Mouse (Mus musculus): ENCODE measurements around the gene Tenm4.

The Tenm4 gene

DNA sequence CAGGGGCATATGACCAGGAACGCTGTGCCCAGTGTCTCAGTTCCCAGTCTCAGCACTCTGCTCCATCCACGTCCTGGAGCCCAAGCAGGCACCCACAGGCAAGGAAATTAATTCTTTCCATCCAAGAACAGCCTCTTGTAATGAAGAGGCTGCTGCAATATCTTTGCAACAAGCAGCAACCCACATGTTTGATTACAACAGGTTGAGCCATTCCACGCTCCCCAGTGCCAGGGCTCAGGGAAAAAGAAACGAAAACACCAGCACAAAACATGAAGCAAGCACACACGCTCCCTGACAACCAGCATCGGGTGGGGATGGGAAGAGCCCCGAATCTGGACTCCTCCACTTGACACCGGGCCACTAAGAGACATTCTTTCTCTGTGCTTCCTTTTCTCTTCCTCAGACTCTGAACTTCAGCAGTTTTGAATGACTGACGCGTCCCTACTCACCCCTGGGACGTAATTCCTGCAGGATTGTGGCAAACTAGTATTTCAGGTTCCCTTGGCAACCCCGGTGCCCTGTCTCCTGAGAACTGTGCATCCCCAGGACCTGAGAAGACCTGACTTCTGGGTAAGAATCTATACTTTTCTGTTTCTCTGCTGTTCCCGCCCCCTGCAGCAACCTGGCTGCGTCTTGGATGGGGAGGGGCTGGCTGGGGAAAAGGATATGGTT is at the start of gene Tenm4:
Gene Tenm4, plus strand, starts transcription at position 323 of the 672 bp plus-strand sequence.
- DNase-seq (ENCODE audit: low read depth), result no peak

- no peak for DNase-seq (ENCODE audit: low read depth)
Measured at GRCm38 (mm10) chr7:96130763-96131162, 40.3 kb upstream of the Tenm4 start.

GRCm38 (mm10) chr7:96131175-96131574 is 39.9 kb upstream of the Tenm4 start:
- no peak for DNase-seq (ENCODE audit: low read depth)

DNA sequence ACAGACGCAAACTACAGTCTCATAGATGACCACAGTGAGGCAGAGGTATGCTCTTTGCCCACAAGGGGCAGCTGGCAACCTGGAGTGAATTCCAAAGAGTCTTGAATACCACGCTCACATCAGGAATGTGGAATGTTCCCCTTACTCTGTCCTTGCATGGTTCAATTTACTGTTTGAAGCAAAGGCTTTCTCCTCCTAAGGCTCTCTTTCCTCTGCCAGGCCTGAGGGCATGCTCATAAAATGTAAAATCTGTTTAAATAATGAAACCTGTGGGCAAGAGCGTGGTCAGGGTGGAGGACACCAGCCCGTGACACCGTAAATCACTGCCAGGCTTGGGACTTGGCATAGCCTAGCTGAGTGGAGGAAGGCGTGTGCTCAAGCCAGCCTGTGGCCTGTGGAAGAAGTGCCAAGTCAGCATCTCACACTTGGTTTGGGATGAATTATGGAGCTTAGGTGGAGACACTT is 34.5 kb upstream of the Tenm4 start:
- DNase-seq (ENCODE audit: low read depth), result no peak

- DNase-seq (ENCODE audit: low read depth), result no peak
Measured at GRCm38 (mm10) chr7:96141876-96142275, 29.2 kb upstream of the Tenm4 start.

DNA sequence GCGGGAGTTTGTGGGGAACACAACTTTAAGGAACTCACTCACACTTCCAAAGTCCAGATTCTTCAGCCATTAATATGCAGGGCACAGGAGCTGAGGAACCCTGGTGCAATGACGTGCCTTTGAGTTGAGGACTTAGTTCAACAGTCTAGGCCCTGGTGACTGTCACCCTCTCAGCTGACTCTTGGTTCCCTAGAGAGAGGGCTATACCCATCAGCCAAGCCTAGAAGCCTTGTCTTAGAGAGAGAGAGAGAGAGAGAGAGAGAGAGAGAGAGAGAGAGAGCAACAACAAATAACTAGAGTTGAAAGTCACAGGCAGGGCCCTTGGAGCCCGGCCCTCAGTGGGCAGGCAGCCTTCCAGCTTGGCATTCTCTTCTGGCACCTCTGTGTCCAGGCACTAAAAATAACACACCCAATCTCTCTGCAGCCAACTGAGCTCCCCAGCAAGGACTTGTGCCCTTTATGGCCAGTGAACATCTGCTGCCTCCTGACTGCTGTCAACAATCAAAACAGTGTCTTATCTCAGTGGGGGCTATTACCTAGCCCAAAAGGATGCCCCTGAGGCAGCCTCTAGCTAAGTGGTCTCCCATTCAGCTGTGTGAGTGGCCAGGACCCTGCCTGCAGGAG is 28.0 kb upstream of the Tenm4 start:
- DNase-seq (ENCODE audit: low read depth), result no peak

GRCm38 (mm10) chr7:96147436-96147835 is 23.6 kb upstream of the Tenm4 start:
- DNase-seq (ENCODE audit: low read depth), result no peak

- no peak for DNase-seq (ENCODE audit: low read depth)
Measured at GRCm38 (mm10) chr7:96148191-96148590, 22.9 kb upstream of the Tenm4 start.

GRCm38 (mm10) chr7:96151277-96151676 is 19.8 kb upstream of the Tenm4 start:
- DNase-seq (ENCODE audit: low read depth), result peak; percentile 3

GRCm38 (mm10) chr7:96151961-96152360 is 19.1 kb upstream of the Tenm4 start:
- no peak for DNase-seq (ENCODE audit: low read depth)

DNA sequence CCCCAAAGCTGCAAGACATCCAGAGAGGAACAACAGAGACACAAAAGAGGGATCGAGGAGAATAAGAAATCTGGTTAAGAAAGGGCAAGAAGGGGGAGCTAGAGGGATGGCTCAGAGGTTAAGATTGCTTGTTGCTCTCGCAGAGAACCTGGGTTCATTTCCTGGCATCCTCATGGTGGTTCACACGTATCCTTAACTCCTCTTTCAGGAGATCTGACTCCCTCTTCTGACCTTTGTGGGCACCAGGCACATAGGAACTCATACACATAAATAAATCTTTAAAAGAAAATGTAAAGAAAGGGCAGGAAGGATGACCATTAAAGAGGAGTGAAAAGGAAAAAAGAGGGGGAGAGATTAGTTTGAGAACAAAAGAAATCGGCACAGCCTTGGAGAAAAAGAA is 18.6 kb upstream of the Tenm4 start:
- DNase-seq (ENCODE audit: low read depth), result no peak

- no peak for DNase-seq (ENCODE audit: low read depth)
Measured at GRCm38 (mm10) chr7:96152924-96153359, 18.1 kb upstream of the Tenm4 start.

DNA sequence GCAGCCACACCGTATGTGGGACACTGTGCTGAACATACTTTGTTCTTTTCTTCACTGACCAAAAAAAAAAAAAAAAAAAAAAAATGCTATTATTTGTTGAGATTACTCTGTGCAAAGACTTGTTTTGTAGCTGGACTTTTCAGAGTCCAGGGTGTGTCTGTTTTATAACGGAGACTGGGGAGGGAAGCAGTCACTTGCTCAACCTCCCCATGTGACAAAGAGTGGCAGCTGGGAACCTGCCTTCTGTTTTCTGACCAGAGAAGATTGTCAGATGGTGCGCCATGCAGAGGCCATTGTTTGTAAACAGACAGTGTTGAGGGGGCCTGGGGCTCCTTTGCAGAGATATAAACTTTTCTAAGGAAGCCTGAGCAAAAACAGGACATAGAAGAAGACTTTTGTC is 17.0 kb upstream of the Tenm4 start:
- DNase-seq (ENCODE audit: low read depth), result no peak

DNA sequence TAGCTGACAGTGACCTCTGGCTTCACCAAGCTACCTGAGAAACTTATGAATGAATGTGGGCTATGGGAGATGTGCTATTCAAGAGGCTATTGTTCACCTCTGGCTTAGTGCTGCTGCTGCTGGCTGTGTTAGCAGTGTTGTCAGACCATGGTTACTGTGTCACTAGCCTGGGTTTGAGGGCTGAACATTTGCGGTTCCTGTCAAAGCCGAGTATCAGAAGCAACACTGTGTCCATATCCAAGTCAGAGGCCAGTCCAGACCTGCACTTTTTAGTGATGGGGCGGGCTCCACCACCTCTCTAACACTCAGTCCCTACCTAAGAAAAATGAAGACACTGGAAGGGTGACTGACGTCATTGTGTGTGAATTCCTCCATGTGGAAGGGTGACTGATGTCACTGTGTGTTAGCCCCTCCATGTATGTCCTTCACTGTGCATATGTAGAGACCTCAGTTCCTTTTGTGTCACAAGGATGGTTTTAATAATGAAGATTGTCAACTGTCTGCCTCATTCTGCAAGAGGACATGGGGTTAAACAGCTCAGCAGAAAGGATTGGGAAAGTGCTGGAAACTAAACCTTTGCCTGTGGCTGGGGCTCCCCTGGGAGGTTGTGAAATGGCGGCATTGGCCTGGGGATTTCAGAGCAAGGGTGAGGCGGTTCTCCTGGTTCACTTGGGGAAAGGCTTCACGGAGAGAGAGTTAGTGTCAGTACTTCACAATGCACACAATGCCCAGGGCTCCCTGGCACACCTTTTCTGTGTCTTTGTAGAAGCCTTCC is 14.4 kb upstream of the Tenm4 start:
- no peak for DNase-seq (ENCODE audit: low read depth)

DNA sequence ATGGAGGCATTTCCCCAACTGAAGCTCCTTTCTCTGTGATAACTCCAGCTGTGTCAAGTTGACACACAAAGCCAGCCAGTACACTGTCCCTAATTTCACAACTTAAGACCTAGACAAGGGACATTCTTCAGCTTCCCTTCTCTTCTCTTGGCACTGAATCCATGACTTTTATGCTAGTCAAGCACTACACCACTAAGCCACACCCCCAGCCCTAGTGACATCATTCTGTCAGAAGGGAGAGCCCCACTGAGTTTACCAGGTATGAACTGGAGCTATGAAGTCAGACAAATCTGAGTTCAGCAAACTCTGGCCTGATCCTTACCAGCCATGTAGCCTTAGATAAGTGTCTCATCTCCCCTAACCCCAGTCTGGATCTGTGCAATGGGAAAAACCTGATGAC is 6.9 kb upstream of the Tenm4 start:
- DNase-seq (ENCODE audit: low read depth), result no peak

- no peak for DNase-seq (ENCODE audit: low read depth)
Measured at GRCm38 (mm10) chr7:96168921-96169320, 2.1 kb upstream of the Tenm4 start.

- no peak for DNase-seq (ENCODE audit: low read depth)
Measured at GRCm38 (mm10) chr7:96171596-96172563, 834 bp downstream of the Tenm4 start.

DNA sequence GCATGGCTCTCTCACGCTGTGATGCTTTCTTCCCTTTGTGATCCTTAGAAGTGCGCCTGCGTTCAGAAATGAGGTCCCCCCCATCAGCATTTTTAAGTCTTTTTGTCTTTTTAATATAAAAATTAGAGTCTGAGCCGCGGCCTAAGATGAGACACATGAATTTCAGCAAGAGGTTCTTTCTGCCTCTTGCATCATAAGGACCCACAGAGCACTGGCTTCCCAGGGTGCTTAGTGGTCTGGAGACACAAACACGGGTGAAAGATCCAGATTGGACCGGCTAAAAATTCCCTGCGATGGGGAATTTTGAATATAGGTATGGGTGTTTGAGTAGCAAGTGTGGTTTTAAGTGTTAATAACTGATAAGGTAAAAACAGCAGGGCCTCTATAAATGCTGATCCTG is 5.7 kb downstream of the Tenm4 start:
- DNase-seq (ENCODE audit: low read depth), result no peak

DNA sequence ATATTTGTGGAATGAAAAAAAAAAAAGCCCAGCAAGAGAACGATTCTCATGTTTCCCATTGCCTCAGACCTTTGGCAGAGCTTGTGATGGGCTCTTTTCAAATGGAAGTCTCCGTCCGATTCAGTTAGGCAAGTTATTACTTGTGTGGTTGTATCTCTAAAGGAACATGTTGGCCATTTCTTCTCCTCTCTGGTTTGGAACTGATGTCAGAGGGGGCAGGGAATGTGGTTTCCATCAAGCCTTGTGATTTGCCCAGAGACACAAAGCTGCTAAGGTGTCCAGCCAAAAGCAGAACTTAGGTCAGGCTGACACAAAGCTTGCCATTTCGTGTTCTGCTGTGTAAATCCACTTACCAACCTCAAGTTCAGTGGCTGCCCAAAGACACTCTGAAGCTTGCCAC is 10.7 kb downstream of the Tenm4 start:
- no peak for DNase-seq (ENCODE audit: low read depth)

- DNase-seq (ENCODE audit: low read depth), result no peak
Measured at GRCm38 (mm10) chr7:96183195-96183594, 12.1 kb downstream of the Tenm4 start.

GRCm38 (mm10) chr7:96185411-96185810 is 14.4 kb downstream of the Tenm4 start:
- no peak for DNase-seq (ENCODE audit: low read depth)

All from 416B (cell line).